Mouse (Mus musculus) gastrocnemius, postnatal 25 days (tissue): ENCODE data around the gene Exoc3l2. TPM values are rescaled to one million over a fixed set of nuclear protein-coding genes. Genes with fewer than 3 reads are reported as not detected.
"Not testable (repeated sequence)": the region's sequence is repeated elsewhere in the genome, so short reads cannot be mapped to it uniquely, and the experiment has no call there.

Experiments used
- DNase-seq: peaks from one replicate; pipeline ENCODE4 v3.0.0; 2022
- total RNA-seq, 2 experiments: library from RNA; stranded (reverse); gene quantifications; 1 replicate in 1 of 2; 2 replicates in 1 of 2; pipeline ENCODE4 v1.2.3; 2021

Exoc3l2 gene
- total RNA-seq, 2 experiments from 2014 or later, result 0.56 to 0.67 TPM

DNA sequence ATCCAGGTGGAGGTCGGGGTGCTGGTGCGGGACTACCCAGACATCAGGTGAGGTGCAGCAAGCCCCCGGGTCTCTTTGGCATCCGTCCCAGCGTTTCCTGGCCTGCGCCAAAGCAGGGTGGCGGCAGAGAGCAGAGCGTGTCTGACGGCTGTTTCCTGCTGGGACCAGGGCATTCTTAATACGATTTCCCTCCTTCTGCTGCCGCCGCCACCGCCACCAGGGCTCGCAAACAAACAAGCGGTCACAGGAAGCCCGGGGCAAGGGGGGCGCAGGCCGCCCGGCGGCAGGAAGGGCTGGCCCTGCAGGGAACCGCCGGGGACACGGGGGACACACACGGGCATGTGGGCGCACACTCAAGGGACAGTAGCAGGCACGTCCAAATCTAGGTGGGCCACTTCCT lies 28.6 kb downstream of the Exoc3l2 start:
- DNase-seq, result no peak

DNA sequence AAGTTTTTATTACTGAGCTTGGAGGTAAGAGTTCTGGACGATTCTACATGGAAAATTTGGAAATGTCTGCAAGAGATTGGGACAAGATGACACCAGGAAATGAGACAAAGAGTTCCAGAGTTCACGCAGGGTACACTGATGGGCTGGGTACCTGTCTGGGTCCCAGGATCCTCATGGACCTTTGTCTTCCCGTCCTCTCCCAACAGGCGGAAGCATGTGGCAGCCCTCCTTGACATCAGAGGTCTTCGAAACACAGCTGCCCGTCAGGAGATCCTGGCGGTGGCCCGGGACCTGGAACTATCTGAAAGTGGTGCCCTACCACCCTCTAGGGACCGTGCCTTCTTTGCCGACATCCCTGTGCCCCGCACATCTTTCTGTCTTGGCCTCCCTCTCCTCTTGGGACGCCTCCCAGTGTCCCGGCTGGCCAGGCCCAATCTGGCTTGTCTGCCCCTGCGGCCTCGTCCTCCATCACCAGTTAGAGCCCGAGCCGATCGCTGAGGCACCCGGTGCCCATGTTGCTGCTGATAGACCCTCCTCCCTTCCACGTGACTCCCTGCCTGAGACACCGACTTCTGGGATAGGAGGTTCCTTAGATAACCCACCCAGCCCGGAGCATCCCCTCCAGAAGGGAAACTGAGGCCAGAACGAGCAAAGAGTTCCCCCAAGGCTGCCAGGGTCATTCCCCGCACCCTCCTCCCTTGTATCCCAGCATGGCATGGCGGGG lies 31.8 kb downstream of the Exoc3l2 start:
- DNase-seq, result no peak

- no peak for DNase-seq
Observed at GRCm38 (mm10) chr7:19495521-19496213, 32.5 kb downstream of the Exoc3l2 start.

GRCm38 (mm10) chr7:19496214-19496555 lies 33.1 kb downstream of the Exoc3l2 start:
- DNase-seq, result no peak

DNA sequence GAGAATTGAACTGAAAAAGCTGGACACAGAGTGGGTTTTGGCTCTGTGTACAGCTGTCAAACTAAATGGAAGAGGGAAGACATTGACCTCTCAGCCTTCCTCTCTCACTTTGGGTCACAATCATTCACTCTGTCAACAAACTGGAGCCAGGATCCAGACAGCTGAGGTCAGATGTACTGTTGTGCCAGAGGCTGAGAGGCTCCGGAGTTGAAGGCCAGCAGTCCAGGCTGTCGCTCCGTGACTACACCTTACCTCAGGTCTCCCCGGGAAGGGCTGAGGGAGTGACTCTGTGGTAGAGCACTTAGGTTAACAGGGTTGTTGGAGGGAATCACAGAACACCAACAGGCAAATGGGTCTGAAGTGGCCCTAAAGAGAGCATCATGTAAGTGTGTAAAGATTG lies 35.2 kb downstream of the Exoc3l2 start:
- no peak for DNase-seq

DNA sequence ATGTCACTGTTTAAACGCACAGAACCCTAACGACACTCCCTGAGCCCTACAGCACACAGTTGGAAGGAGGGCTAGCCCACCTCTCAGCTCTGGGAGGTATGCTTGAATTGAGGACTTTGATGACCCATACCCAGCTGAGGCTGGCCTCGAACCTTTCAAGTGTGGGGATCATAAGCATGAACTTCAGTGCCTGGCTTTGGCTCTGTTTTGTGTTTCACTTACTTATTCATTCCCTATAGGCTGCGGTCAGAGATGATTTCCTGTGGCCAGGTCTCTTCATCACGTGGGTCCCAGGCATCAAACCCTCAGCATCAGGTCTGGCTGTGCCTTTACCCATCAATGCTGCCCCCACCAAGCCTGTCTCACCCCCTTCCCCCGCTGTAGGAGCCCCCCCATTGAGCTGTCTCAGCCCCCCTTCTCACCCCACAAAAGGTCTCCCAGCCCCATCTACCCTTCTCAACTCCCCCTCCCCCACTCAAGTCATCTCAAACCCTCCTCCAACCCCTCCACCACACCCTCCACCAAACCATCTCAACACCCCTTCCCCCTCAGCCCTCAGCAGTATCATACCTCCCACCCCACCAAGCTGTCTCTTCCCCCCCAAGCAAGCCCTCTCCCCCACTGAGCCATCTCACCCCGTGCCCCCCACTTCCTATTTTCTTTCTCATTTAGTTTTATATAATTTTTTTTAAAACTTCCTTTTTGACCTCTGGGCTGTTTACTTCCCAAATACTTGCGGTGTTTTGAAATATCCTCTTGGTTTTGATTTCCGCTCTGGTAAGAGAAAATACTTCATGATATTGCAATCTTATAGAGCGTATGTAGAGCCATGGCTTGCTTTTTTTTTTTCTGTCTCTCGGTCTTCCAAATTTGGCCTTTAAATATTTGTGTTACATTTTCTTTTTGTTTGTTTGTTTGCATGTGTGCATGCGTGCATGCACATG lies 37.6 kb downstream of the Exoc3l2 start:
- DNase-seq, result no peak

DNA sequence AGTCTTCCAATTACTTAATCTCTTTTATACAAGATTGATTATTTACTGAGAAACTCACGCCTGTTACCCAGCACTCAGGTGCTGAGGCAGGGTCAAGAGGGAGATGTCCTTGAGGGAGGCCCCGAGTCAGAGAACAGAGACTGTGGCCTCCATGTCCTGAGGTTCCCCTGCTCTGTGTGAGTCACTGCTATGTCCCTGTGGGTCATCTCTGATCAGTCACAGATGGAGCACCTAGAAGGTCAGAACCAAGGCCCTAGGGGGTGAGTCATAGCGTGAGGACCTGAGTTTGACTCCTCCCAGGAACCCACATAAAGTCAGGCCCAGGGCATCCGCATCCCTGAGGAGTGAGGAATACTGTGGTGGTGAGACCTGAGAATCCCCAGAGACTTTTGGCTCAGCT lies 38.5 kb downstream of the Exoc3l2 start:
- no peak for DNase-seq

DNA sequence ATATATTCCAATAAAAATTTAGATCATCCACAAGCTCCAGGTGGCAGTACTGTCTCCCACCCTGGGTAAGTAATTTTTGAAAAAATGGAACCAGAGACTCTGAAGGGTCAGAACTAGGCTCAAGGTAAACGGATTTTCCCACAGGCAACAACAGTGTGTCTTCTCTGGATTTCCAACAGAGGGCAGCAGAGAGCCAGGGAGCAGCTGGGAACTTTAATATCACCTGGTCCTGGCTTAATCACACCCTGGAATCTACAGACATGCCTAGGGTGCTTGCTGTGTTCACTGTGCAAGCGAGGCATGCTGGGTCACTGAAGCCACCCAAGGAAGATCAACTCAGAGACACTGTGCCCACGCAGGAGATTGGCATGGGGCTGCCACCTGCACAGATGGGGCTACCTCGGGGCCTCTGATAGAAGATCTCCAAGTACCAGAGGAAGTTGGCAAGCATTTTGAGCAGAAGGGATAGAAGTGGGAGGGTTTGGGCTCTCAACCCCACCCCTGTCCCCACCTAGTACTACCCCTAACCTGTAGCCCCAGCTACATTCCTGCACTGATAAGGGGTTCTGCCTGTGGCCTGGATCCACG lies 40.4 kb downstream of the Exoc3l2 start:
- DNase-seq, result no peak

DNA sequence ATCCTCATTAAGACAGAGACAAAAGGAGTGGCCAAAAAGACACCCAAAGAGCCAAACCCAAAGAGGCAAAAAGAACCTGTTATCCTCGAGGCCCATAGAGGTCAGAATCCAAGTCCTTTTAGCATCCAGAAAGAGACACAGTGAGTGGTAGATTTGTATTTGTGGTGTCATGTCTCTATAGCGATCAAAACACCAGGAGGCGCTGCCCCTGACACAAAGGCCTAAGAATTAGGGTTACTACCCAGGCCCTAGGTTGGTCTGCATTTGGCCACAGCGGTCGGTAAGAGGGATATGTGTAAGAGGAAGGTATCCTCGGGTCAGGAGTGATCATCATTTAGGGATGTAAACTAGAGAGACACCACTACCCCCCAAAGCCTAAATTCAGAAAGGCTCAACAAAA lies 43.2 kb downstream of the Exoc3l2 start:
- no peak for DNase-seq

DNA sequence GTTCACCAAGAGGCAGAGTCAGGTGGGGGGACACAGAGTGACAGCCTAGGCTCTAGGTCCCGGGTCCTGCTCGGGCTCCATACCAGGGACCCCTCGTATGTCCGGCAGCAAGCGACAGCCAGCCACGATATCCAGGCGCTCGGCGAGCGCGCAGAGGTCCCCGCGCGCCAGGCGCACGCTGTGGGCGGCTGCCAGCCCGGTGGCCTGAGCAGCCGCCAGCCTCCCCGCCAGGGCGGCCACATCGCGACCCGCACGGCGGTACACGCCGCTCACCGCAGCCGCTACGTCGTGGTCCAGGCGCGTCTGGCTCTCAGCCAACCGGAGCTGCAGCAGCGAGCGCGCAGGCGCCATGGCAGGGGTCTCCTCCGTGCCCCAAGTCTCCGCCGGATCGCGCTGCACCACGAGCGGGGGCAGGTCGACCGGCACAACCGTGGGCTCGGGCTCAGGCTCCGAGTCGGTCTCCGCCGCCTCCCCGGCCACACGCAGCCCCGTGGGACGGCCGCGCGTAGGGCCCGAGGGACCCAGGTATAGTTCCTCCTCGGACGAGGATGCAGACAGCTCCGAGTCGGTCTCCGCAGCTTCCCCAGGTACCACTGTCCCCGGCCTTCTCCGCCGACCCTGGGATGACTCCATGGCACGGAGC lies 44.0 kb downstream of the Exoc3l2 start:
- no peak for DNase-seq

DNA sequence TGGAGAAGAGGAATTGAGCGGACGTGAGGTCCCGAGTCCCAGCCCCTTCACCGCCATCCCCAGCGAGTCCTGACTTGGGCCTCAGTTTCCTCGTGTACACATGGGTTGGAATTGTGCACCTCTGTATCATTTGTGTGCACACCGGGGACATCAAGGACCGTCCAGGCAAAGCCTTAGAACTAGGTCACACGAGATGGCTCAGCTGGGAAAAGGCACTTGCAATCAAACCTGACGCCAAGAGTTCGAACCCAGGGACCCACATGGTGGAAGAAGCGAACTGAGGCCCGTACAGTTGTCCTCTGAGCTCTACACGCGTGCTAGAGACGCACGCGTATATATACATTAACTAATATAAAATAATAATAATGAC lies 44.5 kb downstream of the Exoc3l2 start:
- no peak for DNase-seq

GRCm38 (mm10) chr7:19508150-19508923 lies 45.2 kb downstream of the Exoc3l2 start, which contains the start of the genes Bloc1s3 and Trappc6a:
Bloc1s3 (minus strand) TSS chr7:19508367.
Trappc6a (plus strand) TSS chr7:19508395.
- DNase-seq, result peak; percentile 92

GRCm38 (mm10) chr7:19508924-19509568 lies 45.9 kb downstream of the Exoc3l2 start:
- no peak for DNase-seq

- DNase-seq, result no peak
Observed at GRCm38 (mm10) chr7:19509786-19510185, 46.7 kb downstream of the Exoc3l2 start.

- DNase-seq, result not testable (repeated sequence)
Observed at GRCm38 (mm10) chr7:19511934-19512333, 48.8 kb downstream of the Exoc3l2 start.

DNA sequence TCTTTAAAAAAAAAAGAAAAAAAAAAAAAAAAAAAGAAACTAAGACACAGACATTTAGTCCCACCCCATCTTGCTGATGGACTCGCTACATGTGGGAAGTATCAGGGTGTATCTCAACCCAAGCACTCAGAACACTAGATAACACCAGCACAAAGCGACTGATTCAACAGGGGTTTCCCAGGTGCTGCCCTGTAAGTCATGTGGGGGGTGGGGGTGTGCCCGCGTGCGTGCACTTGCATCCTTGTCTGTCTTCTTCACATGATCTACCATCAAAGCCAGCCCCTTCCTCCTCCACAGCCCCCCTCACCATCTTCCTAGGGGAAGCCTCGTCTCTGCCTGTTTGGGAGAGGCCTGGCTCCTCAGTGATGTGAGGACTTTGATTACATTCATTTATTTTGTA lies 49.2 kb downstream of the Exoc3l2 start:
- DNase-seq, result no peak

DNA sequence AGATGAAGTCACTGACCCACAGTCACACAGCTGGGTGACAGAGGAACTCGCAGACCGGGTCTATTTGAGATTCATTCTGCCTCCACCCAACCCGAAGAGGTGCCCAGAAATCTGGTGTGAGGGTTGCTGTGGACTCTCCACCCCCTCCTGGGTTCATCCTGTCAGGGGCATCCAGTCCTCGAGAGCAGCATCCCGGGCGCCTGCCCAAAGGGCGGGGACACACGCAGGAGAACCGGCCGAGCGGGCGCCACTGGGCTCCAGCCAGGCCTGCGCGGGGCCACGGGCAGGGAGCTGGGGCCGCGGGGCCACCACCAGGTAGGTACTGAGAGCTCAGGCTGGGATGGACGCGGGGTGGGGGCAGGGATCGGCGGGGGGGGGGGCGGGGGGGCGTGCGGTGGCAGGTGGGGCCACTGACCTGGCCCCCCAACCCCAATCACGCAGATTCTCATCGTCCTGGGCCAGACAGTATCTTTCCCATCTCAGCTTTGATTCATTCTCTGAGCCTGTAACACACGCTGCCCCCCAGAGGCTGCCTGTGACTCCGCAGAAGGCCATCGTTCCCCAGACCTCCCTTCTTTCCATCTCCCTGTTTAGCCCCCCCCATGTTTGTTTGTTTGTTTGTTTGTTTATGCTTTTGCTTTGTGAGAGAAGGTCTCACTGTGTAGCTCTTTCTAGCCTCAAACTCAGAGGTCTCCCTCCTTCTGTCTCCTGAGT lies 54.7 kb downstream of the Exoc3l2 start, which contains the start of gene Nkpd1:
Nkpd1 (plus strand) TSS at position 187 of the 714 bp plus-strand sequence.
- DNase-seq, result no peak

- no peak for DNase-seq
Observed at GRCm38 (mm10) chr7:19520032-19520431, 56.9 kb downstream of the Exoc3l2 start.

DNA sequence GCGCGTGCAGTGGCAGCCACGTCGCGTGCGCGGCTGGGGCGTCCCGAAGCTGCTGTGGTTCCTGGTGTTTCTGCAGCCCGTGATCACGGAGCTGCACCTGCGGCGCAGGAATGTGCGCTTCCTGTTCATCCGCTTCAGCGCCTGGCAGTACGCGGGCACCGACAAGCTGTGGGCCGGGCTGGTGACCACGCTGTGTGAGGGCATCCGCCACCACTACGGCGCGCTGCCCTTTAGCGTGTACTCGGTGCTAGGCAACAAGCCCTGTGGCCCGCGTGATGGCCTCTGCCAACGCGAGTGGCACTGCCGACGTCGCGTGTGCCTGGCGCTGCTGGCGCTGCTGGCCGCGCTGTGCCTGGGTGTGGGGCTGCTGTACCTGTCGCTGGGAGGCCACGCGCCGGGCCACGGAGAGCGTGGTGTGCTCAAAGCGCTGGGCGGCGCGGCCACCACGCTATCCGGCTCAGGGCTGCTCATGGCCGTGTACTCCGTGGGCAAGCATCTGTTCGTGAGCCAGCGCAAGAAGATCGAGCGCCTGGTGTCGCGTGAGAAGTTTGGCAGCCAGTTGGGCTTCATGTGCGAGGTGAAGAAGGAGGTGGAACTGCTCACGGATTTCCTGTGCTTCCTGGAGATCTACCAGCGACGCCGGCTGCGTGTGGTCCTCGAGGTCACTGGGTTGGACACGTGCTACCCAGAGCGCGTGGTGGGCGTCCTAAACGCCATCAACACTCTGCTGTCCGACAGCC lies 60.1 kb downstream of the Exoc3l2 start:
- DNase-seq, result no peak
